Mouse (Mus musculus) erythroblast, embryonic 14.5 days (primary cell): Measurements from ENCODE around the gene Fam168a.

Experiments used
- GATA1 ChIP-seq: IDR thresholded peaks from 2 replicates; pipeline ENCODE4 v1.6.1; 2012; ENCODE audit warnings: low read length, inconsistent platforms, mixed read lengths
- TAL1 ChIP-seq: IDR thresholded peaks from 3 replicates; pipeline ENCODE4 v1.6.1; 2012; ENCODE audit warnings: low read length, inconsistent platforms, mixed read lengths

DNA sequence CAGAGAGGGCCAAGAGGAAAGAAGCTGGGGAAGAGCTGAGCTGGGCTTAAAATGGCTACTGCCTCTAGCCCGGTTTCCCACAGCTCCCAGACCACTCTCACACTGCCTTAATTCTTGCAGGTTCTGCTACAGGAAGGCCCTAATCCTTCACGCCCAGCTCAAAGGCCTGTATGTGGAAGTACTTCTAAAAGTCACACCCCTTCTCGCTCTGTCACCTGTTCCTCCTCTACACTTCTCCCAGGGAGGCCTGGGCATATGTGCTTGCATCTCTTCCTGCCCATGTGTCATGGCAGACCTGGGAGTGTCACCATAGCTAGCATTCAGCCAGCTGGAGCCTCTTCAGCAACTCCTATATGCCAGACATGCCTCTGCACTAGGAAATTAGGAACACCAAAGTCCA is 147.0 kb downstream of the Fam168a start:
- TF ChIP-seq GATA1 = no peak
- no peak for TF ChIP-seq TAL1
